Mouse (Mus musculus): ENCODE results near the gene Msantd1.

GRCm38 (mm10) chr5:34908726-34909633 lies 1.2 kb downstream of the Msantd1 start:
- no peak for TF ChIP-seq CTCF (IDR thresholded peaks at IDR 0.05; ENCODE audit: low read depth)
- no peak for TF ChIP-seq EP300 (IDR thresholded peaks at IDR 0.05; ENCODE audit: low read depth)

Measured in heart, postnatal 0 days (tissue).